Mouse (Mus musculus) hindbrain, embryonic 16.5 days (tissue): Measurements from ENCODE around the gene Tbxas1. TPM values are rescaled to one million over a fixed set of nuclear protein-coding genes. Genes with fewer than 3 reads are reported as not detected.
A peak's percentile ranks its signal among the peaks of the same experiment; 100 is the strongest.

Experiments
- ATAC-seq: fragments of 200-750 bp; cut with Nextera tagmentation; 2 replicates; pipeline ENCODE4 v1.8.0; 2017; ENCODE audit warnings: moderate TSS enrichment, moderate library complexity
- H3K27ac ChIP-seq: fragments of 300-500 bp; sonication (generic); 2 replicates; pipeline ENCODE4 v1.5.1; 2014; ENCODE audit warnings: low read depth, mild to moderate bottlenecking, control low read depth, low read length, moderate library complexity
- H3K27me3 ChIP-seq: fragments of 300-500 bp; sonication (generic); replicated peaks from 2 replicates; pipeline ENCODE4 v1.6.1; 2014; ENCODE audit warnings: low read length; ENCODE audit not compliant: control insufficient read depth, insufficient read depth
- H3K36me3 ChIP-seq: fragments of 300-500 bp; sonication (generic); 2 replicates; pipeline ENCODE4 v1.6.1; 2014; ENCODE audit warnings: mild to moderate bottlenecking, low read length, moderate library complexity, mixed read lengths; ENCODE audit not compliant: control insufficient read depth, insufficient read depth
- H3K4me1 ChIP-seq: fragments of 300-500 bp; sonication (generic); 2 replicates; pipeline ENCODE4 v1.6.1; 2014; ENCODE audit warnings: low read depth, low read length; ENCODE audit not compliant: control insufficient read depth, insufficient read depth
- H3K4me2 ChIP-seq: fragments of 300-500 bp; sonication (generic); 2 replicates; pipeline ENCODE4 v1.6.1; 2014; ENCODE audit warnings: mild to moderate bottlenecking, low read length, control low read depth, moderate library complexity
- H3K4me3 ChIP-seq: fragments of 300-500 bp; sonication (generic); 2 replicates; pipeline ENCODE4 v1.5.1; 2014; ENCODE audit warnings: mild to moderate bottlenecking, low read length, control low read depth, moderate library complexity
- H3K9ac ChIP-seq: fragments of 300-500 bp; sonication (generic); 2 replicates; pipeline ENCODE4 v1.6.1; 2014; ENCODE audit warnings: low read depth, mild to moderate bottlenecking, control low read depth, low read length, moderate library complexity
- H3K9me3 ChIP-seq: fragments of 300-500 bp; sonication (generic); 2 replicates; pipeline ENCODE4 v1.6.1; 2014; ENCODE audit warnings: mild to moderate bottlenecking, low read length, moderate library complexity; ENCODE audit not compliant: control insufficient read depth
- WGBS: fragments of 180-500 bp; shearing (Covaris S2); extraction: QIAGEN DNeasy Blood & Tissue Kit; methylation state at CpG from one replicate; pipeline ENCODE4 v1.1.7; 2014; 5-methylcytosine and 5-hydroxymethylcytosine counted together
- polyA plus RNA-seq: library from polyadenylated mRNA; unstranded; fragments of >200 nt; fragmentation: Nextera tagmentation; extraction: Ambion mirVana; gene quantifications from 2 replicates; pipeline ENCODE4 v1.2.1, GENCODE M21; 2015

Tbxas1 gene
- polyA plus RNA-seq, 1 experiment from 2014 or later, result 2.0 TPM

DNA sequence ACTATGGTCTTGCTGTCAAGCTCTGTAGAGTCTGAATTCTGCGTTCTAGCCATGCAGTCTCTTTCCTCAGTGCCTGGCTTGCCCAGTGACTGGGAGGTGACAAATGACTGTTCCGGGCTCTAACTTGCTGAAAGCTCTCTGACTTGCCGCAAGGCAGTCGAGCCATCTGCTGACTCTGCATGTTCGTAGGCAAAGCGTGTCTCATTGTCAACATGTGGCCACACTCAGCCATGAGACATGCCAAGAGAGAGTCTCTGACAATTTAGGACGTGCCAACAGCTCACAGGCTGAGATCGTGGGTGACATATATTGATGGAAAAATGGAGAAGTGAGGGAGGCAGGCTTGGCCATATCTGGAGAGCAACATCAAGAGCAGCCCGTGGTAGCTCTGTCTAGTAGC, 37.6 kb downstream of the Tbxas1 start:
- ATAC-seq, result peak; percentile 65
- H3K27ac ChIP-seq, result no peak overlapping the region

GRCm38 (mm10) chr6:38913386-38914042, 38.3 kb downstream of the Tbxas1 start:
- Histone ChIP-seq H3K9me3 (no peaks in the 10 kb centered on the region), H3K4me1 (peaks cover 3% of the 10 kb centered on the region), H3K9ac (no peak overlapping the region), H3K27me3 (no peaks in the 10 kb centered on the region), H3K4me2 (no peak overlapping the region), H3K27ac (no peak overlapping the region), H3K4me3 (no peak overlapping the region), H3K36me3 (no peaks in the 10 kb centered on the region)
- no peak for ATAC-seq
- WGBS, result 48% methylated on average over 13 of the region's 13 CpGs

More for the DNA sequence above, 37.6 kb downstream of the Tbxas1 start:
- Histone ChIP-seq H3K4me3 (no peak overlapping the region), H3K27me3 (no peaks in the 10 kb centered on the region), H3K4me2 (no peak overlapping the region), H3K4me1 (peaks cover 3% of the 10 kb centered on the region), H3K36me3 (no peaks in the 10 kb centered on the region), H3K9ac (no peak overlapping the region), H3K9me3 (no peaks in the 10 kb centered on the region)
- WGBS, result 59% methylated on average over 9 of the region's 9 CpGs

DNA sequence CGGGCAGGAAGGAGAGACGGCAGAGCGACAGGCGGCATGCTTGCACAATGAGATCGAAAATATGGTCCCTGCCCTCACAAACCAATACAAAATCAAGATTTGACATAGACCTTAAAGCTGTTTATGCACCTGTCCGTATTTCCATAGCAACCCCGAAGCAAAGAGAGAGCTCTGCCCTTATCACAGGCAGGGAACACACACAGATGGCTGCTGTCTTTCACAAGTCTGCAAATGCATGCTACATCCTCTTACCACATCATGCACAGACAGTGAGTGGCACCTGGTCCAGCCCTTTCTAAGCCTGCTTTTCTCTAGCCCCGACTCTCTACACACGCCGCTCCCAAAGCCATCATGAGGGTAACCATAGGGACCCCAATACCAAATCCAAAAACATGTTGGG, 39.0 kb downstream of the Tbxas1 start:
- Histone ChIP-seq H3K27me3 (no peaks in the 10 kb centered on the region), H3K4me2 (no peak overlapping the region), H3K9ac (no peak overlapping the region), H3K9me3 (no peaks in the 10 kb centered on the region), H3K27ac (no peak overlapping the region), H3K36me3 (no peaks in the 10 kb centered on the region), H3K4me1 (peaks cover 3% of the 10 kb centered on the region), H3K4me3 (no peak overlapping the region)
- ATAC-seq, result peak; percentile 18; the same call in 1 of the 2 replicates
- whole genome bisulfite sequencing, result 66% methylated on average over 10 of the region's 10 CpGs

DNA sequence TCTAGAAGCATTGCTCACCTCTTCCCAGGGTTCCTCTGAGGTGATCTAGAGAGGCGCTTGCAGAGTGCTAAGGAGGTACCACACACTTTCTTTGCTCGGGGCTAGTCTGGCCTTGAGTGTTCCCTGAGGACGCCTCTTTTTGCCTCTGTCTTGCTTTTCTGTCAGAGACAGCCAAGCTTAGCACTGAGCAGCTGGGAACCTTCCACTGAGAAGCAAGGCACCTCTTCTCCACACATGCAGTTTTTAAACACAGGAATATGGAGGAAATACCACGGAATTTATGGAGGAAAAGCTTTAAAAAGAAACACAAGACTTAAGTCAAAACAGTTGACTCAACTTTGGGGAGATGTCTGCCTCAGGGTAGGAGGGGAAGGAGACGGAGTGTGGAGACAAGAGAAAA, 40.6 kb downstream of the Tbxas1 start:
- no peak overlapping the region for H3K9ac ChIP-seq
- no peaks in the 10 kb centered on the region for H3K9me3 ChIP-seq
- H3K4me1 ChIP-seq, result peaks cover 3% of the 10 kb centered on the region
- no peak overlapping the region for H3K4me3 ChIP-seq
- H3K36me3 ChIP-seq, result no peaks in the 10 kb centered on the region
- 56% methylated on average over 5 of the region's 5 CpGs for WGBS
- no peak for ATAC-seq
- no peaks in the 10 kb centered on the region for H3K27me3 ChIP-seq
- no peak overlapping the region for H3K27ac ChIP-seq
- no peak overlapping the region for H3K4me2 ChIP-seq

- no peaks in the 10 kb centered on the region for H3K36me3 ChIP-seq
- no peak overlapping the region for H3K4me2 ChIP-seq
- H3K27me3 ChIP-seq, result no peaks in the 10 kb centered on the region
- no peaks in the 10 kb centered on the region for H3K9me3 ChIP-seq
- no peak overlapping the region for H3K27ac ChIP-seq
- ATAC-seq, result no peak
- 93% methylated on average over 4 of the region's 4 CpGs for WGBS
- no peak overlapping the region for H3K9ac ChIP-seq
- H3K4me3 ChIP-seq, result no peak overlapping the region
- H3K4me1 ChIP-seq, result peaks cover 3% of the 10 kb centered on the region
Observed at GRCm38 (mm10) chr6:38916571-38916970, 41.4 kb downstream of the Tbxas1 start.

DNA sequence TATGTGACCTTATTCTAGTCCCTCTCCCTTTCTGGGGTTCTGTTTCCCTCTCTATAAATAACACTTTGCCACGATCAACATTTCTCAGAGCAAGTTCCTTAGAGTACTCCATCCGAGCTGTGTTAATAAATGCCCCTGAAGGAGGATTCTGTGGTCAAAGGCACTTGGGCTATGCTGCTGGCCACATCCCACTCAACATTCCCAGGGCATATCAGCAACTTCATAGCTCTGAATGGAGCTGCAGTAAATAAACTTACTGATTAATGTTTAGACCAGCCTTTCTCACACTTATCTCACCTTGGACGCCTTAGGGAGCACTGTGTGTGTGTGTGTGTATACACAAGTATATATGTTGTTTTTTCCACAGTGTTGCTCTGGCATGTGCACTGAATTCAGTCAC, 42.2 kb downstream of the Tbxas1 start:
- Histone ChIP-seq H3K27me3 (no peaks in the 10 kb centered on the region), H3K4me2 (no peak overlapping the region), H3K9me3 (no peaks in the 10 kb centered on the region), H3K9ac (no peak overlapping the region), H3K4me1 (peaks cover 3% of the 10 kb centered on the region), H3K27ac (no peak overlapping the region), H3K36me3 (no peaks in the 10 kb centered on the region), H3K4me3 (no peak overlapping the region)
- WGBS, result 73% methylated on average over 3 of the region's 3 CpGs
- no peak for ATAC-seq

DNA sequence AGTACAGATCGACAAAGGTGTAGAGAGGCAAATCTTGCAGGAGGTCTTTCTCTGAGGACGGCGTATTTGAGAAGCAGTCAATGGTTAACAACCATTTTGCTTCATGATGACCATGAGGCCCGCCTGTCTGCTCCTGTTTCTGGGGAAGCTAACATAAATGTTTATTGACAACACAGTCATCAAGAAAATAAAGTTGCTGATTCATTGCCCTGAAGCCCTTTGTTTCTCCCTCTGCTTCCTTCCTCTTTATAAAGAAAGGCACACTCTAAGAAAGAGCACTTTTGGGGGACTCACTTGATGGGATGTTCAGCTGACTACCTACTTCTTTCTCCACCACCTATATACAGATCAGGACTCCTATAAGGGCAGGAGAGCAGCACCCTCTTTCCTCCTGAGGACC, 43.5 kb downstream of the Tbxas1 start:
- H3K9me3 ChIP-seq, result no peaks in the 10 kb centered on the region
- no peak overlapping the region for H3K4me3 ChIP-seq
- no peak overlapping the region for H3K27ac ChIP-seq
- 91% methylated on average over 4 of the region's 4 CpGs for WGBS
- ATAC-seq, result no peak
- H3K4me1 ChIP-seq, result peaks cover 3% of the 10 kb centered on the region
- no peak overlapping the region for H3K9ac ChIP-seq
- no peaks in the 10 kb centered on the region for H3K27me3 ChIP-seq
- no peaks in the 10 kb centered on the region for H3K36me3 ChIP-seq
- no peak overlapping the region for H3K4me2 ChIP-seq

GRCm38 (mm10) chr6:38919135-38919740, 44.0 kb downstream of the Tbxas1 start:
- Histone ChIP-seq H3K36me3 (no peaks in the 10 kb centered on the region), H3K27me3 (no peaks in the 10 kb centered on the region), H3K4me2 (no peak overlapping the region), H3K9me3 (no peaks in the 10 kb centered on the region), H3K27ac (no peak overlapping the region), H3K4me1 (no peaks in the 10 kb centered on the region), H3K9ac (no peak overlapping the region), H3K4me3 (no peak overlapping the region)
- ATAC-seq, result no peak
- WGBS, result 85% methylated on average over 14 of the region's 14 CpGs

- no peak overlapping the region for H3K4me3 ChIP-seq
- no peaks in the 10 kb centered on the region for H3K9me3 ChIP-seq
- no peak for ATAC-seq
- H3K9ac ChIP-seq, result no peak overlapping the region
- H3K27me3 ChIP-seq, result no peaks in the 10 kb centered on the region
- H3K4me2 ChIP-seq, result no peak overlapping the region
- 76% methylated on average over 6 of the region's 6 CpGs for WGBS
- no peaks in the 10 kb centered on the region for H3K36me3 ChIP-seq
- H3K27ac ChIP-seq, result no peak overlapping the region
- H3K4me1 ChIP-seq, result no peaks in the 10 kb centered on the region
Observed at GRCm38 (mm10) chr6:38920141-38920540, 44.9 kb downstream of the Tbxas1 start.
